Mouse (Mus musculus) lung, embryonic 14.5 days (tissue): Measurements from ENCODE around the gene Prr5l. TPM values are rescaled to one million over a fixed set of nuclear protein-coding genes. Genes with fewer than 3 reads are reported as not detected.

Experiments used
- ATAC-seq: fragments of 200-750 bp; cut with Nextera tagmentation; 2 replicates; pipeline ENCODE4 v1.8.0; 2017; ENCODE audit warnings: mild to moderate bottlenecking, moderate TSS enrichment, moderate library complexity; ENCODE audit not compliant: insufficient read depth
- DNase-seq: peaks from one replicate; pipeline ENCODE4 v3.0.0-alpha.2; 2015
- H3K27ac ChIP-seq: fragments of 300-500 bp; sonication (generic); 2 replicates; pipeline ENCODE4 v1.5.1; 2014; ENCODE audit warnings: low read depth, mild to moderate bottlenecking, moderate library complexity
- H3K27me3 ChIP-seq: fragments of 300-500 bp; sonication (generic); 2 replicates; pipeline ENCODE4 v1.6.1; 2014; ENCODE audit warnings: low read length, control low read depth; ENCODE audit not compliant: insufficient read depth
- H3K36me3 ChIP-seq: fragments of 300-500 bp; sonication (generic); 2 replicates; pipeline ENCODE4 v1.6.1; 2014; ENCODE audit warnings: control low read depth; ENCODE audit not compliant: insufficient read depth
- H3K4me1 ChIP-seq: fragments of 300-500 bp; sonication (generic); 2 replicates; pipeline ENCODE4 v1.6.1; 2014; ENCODE audit warnings: antibody characterized with exemption, control low read depth; ENCODE audit not compliant: insufficient read depth
- H3K4me2 ChIP-seq: fragments of 300-500 bp; sonication (generic); 2 replicates; pipeline ENCODE4 v1.6.1; 2014; ENCODE audit warnings: mild to moderate bottlenecking
- H3K4me3 ChIP-seq: fragments of 300-500 bp; sonication (generic); 2 replicates; pipeline ENCODE4 v1.5.1; 2014; ENCODE audit warnings: low read depth, low read length
- H3K9ac ChIP-seq: fragments of 300-500 bp; sonication (generic); 2 replicates; pipeline ENCODE4 v1.6.1; 2014
- H3K9me3 ChIP-seq: fragments of 300-500 bp; sonication (generic); 2 replicates; pipeline ENCODE4 v1.6.1; 2016; ENCODE audit warnings: low read depth, low read length, control low read depth
- CTCF ChIP-seq: IDR thresholded peaks from 2 replicates; pipeline ENCODE4 v1.5.1; 2016; ENCODE audit warnings: antibody characterized with exemption, low read depth
- WGBS: fragments of 180-500 bp; shearing (Covaris S2); extraction: QIAGEN DNeasy Blood & Tissue Kit; methylation state at CpG from one replicate; pipeline ENCODE4 v1.1.7; 2014; 5-methylcytosine and 5-hydroxymethylcytosine counted together
- polyA plus RNA-seq: library from polyadenylated mRNA; unstranded; fragments of >200 nt; fragmentation: Nextera tagmentation; extraction: Ambion mirVana; gene quantifications from 2 replicates; pipeline ENCODE4 v1.2.1, GENCODE M21; 2014

The Prr5l gene
- polyA plus RNA-seq, 1 experiment from 2014 or later: 48.9 TPM

DNA sequence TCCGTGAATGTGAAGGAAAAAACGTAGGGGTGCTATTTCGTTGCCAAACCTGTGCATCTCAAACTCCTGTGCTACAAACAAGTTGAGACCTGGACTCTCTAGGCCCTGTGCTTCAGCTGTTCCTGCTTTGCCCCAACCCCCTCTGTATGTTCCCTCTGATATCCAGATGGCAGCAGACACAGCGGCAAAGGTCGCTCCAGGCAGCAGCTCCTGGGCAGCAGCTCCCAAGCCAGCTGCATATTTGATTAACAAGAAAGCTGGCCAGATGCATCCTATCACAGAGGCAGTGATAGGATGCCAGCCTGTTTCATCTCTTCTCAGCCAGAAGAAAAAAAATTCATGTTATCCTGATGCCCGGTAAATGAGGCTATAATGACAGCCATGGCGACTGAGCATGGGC, 35.7 kb upstream of the Prr5l start:
- WGBS: 76% methylated on average over 7 of the region's 7 CpGs
- ATAC-seq: no peak

DNA sequence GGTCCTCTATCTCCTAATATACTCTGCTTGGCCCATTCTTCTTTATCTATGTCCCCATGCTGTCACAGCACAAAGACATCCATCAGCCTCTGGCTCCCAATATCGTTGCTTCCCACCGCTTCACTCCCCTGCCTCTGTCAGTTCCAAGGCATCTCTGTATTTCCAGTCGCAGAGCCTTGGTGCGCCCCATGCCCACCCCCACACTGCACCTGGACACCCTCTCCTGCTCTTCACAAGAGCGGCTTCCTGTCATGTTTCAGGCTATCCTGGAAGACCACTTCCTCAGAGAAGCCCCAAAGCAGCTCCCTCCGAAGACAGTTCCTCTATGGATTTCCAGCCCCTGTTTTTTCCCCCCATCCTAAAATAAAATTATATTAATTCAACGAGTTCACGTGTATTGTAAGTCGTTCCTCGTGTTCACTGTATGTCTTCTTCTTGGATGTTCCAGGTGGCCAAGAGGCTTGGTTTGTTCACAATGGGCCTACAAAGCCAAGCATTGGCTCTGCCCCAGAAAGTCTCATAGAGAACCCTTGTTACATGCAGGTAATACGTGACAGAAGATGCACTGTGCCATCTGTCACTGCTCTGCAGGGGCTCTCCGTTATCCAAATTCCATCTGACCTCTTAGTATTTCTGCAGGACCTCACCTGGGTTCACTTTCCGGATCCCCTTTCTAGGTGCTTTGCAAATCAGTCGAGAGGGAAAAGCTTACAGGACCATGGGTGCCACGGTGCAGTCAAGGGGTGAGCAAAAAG, 26.7 kb upstream of the Prr5l start:
- WGBS: 86% methylated on average over 15 of the region's 15 CpGs
- H3K9ac ChIP-seq: no peak overlapping the region
- H3K27ac ChIP-seq: no peak overlapping the region
- H3K9me3 ChIP-seq: no peaks in the 10 kb centered on the region
- ATAC-seq (no peak), DNase-seq (no peak)
- H3K36me3 ChIP-seq: no peaks in the 10 kb centered on the region
- H3K4me1 ChIP-seq: no peaks in the 10 kb centered on the region
- H3K4me3 ChIP-seq: no peak overlapping the region
- no peak overlapping the region for H3K4me2 ChIP-seq
- no peak for TF ChIP-seq CTCF
- no peaks in the 10 kb centered on the region for H3K27me3 ChIP-seq

More for the DNA sequence above, 35.7 kb upstream of the Prr5l start:
- no peak for TF ChIP-seq CTCF
- H3K4me2 ChIP-seq: no peak overlapping the region
- no peaks in the 10 kb centered on the region for H3K27me3 ChIP-seq
- no peaks in the 10 kb centered on the region for H3K36me3 ChIP-seq
- H3K27ac ChIP-seq: no peak overlapping the region
- H3K9ac ChIP-seq: no peak overlapping the region
- H3K4me1 ChIP-seq: no peaks in the 10 kb centered on the region
- H3K9me3 ChIP-seq: no peaks in the 10 kb centered on the region
- no peak overlapping the region for H3K4me3 ChIP-seq
- no peak for DNase-seq

GRCm38 (mm10) chr2:101908773-101909172, 25.9 kb upstream of the Prr5l start:
- Histone ChIP-seq H3K4me1 (no peaks in the 10 kb centered on the region), H3K4me3 (no peak overlapping the region), H3K4me2 (no peak overlapping the region), H3K9me3 (no peaks in the 10 kb centered on the region), H3K36me3 (no peaks in the 10 kb centered on the region), H3K9ac (no peak overlapping the region), H3K27me3 (no peaks in the 10 kb centered on the region), H3K27ac (no peak overlapping the region)
- no peak for TF ChIP-seq CTCF
- ATAC-seq (no peak), DNase-seq (no peak)
- 73% methylated on average over 13 of the region's 13 CpGs for WGBS

DNA sequence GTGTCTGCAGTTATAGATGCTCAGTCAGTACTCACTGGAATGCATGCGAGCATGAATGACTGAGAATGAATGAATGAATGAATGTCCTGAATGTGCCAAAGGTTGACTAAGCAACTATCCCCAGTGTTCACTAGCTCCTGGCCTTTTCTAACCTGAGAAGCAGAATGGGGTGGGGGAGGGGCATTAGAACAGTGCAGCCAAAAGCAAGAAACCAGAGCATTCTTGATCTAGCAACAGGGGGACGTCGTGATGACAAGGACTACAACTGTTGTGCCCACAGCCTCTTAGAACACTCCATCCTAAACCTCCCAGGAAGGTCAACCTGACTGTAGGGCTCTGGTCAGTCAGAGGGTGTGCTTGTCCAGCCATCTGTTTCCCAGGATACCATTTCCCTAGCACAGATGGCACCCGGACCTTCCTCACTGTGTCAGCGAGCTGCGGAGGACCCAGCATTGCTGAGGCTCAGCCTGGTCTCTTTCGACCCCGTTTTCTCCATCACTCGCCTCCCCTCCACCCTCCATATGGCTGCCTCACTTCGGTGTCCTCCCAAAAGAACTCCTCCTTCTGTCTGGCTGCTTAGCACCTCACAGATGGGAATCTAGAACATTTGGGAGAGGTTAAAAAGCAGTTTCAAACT, 24.7 kb upstream of the Prr5l start:
- Histone ChIP-seq H3K9me3 (no peaks in the 10 kb centered on the region), H3K4me2 (no peak overlapping the region), H3K4me1 (no peaks in the 10 kb centered on the region), H3K4me3 (no peak overlapping the region), H3K9ac (no peak overlapping the region), H3K27me3 (no peaks in the 10 kb centered on the region), H3K36me3 (no peaks in the 10 kb centered on the region), H3K27ac (no peak overlapping the region)
- ATAC-seq: no peak
- DNase-seq: no peak
- TF ChIP-seq CTCF: no peak
- WGBS: 68% methylated on average over 10 of the region's 10 CpGs

GRCm38 (mm10) chr2:101906379-101906690, 23.5 kb upstream of the Prr5l start:
- Histone ChIP-seq H3K9ac (peak overlapping the region; percentile 27; the same call in 1 of the 2 replicates), H3K4me3 (no peak overlapping the region), H3K27me3 (no peaks in the 10 kb centered on the region), H3K4me1 (no peaks in the 10 kb centered on the region), H3K4me2 (peak overlapping the region; percentile 50), H3K9me3 (no peaks in the 10 kb centered on the region), H3K36me3 (0 out of 2 replicates have a peak, but pooled peaks cover 3% of the 10 kb centered on the region), H3K27ac (no peak overlapping the region)
- no peak for DNase-seq
- ATAC-seq: peak; percentile 33; the same call in 1 of the 2 replicates
- WGBS: 66% methylated on average over 5 of the region's 5 CpGs
- TF ChIP-seq CTCF: no peak

- DNase-seq (peak; percentile 96), ATAC-seq (peak; percentile 67)
- H3K27me3 ChIP-seq: no peaks in the 10 kb centered on the region
- H3K4me2 ChIP-seq: peak overlapping the region; percentile 50
- H3K9ac ChIP-seq: peak overlapping the region; percentile 27; the same call in 1 of the 2 replicates
- H3K4me1 ChIP-seq: no peaks in the 10 kb centered on the region
- 21% methylated on average over 21 of the region's 21 CpGs for WGBS
- TF ChIP-seq CTCF: peak; percentile 90
- H3K27ac ChIP-seq: no peak overlapping the region
- no peaks in the 10 kb centered on the region for H3K9me3 ChIP-seq
- H3K36me3 ChIP-seq: 0 out of 2 replicates have a peak, but pooled peaks cover 9% of the 10 kb centered on the region
- 0 out of 2 replicates have a peak overlapping the region, but pooled peaks have one; percentile 10 for H3K4me3 ChIP-seq
These were observed 22.9 kb upstream of the Prr5l start for GRCm38 (mm10) chr2:101905534-101906378.

DNA sequence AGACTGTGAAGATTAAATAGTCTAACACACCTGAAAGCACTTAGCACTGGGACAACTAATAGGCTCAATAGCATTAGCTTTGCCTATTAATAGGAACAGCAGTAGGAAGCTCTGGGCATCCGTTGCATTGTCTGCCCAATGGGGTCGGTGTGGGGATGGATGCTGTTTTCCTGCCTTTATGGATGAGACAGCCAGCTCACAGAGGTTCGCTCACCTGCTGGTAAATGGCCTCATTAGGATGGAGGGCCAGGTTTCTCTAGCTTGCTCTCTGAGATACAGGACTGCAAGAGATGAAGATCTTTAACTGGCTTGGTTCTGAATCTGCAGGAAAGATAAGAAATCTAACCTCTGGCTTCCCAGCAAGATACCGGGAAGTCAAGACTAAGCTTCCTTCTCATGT, 19.4 kb upstream of the Prr5l start:
- ATAC-seq: no peak
- Histone ChIP-seq H3K9ac (no peak overlapping the region), H3K27me3 (no peaks in the 10 kb centered on the region), H3K4me3 (no peak overlapping the region), H3K4me2 (no peak overlapping the region), H3K9me3 (no peaks in the 10 kb centered on the region), H3K27ac (no peak overlapping the region), H3K4me1 (no peaks in the 10 kb centered on the region), H3K36me3 (peaks cover 26% of the 10 kb centered on the region; the same call in 1 of the 2 replicates)
- 79% methylated on average over 4 of the region's 4 CpGs for WGBS
- DNase-seq: no peak
- no peak for TF ChIP-seq CTCF
